Mouse (Mus musculus): ENCODE measurements at regions not wholly inside any gene's neighbourhood (a gene's known extent, or its start where the extent isn't known, plus 50 kb on each side); places are given as distances from the start of the nearest gene placed in this dataset.

- DNase-seq = no peak
These were observed 288.1 kb upstream of the Cxadr start for GRCm38 (mm10) chr16:78013049-78013819.

- no peak for DNase-seq
These were observed 297.3 kb upstream of the Cxadr start for GRCm38 (mm10) chr16:78004016-78004415.

DNA sequence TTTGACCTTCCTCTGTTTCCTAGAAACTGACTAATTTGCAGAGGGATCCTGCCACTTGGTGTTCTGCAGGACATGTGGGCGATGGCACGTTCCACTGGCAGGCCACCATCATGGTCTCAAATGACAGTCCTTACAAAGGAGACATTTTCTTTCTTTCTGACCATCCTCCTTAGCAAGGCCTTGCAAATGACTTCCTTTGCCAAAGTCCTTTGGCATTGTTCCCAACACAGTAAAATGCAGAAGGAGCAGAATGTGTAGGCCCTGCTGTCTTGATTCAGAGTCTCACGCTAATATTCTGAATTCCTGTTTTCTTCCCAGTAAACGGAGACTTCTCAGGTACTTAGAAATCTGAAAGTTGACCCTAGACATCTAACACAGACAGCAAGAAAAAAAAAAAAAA is 308.3 kb upstream of the Cxadr start:
- DNase-seq = no peak

GRCm38 (mm10) chr16:77989791-77990325 is 311.4 kb upstream of the Cxadr start:
- DNase-seq = no peak

DNA sequence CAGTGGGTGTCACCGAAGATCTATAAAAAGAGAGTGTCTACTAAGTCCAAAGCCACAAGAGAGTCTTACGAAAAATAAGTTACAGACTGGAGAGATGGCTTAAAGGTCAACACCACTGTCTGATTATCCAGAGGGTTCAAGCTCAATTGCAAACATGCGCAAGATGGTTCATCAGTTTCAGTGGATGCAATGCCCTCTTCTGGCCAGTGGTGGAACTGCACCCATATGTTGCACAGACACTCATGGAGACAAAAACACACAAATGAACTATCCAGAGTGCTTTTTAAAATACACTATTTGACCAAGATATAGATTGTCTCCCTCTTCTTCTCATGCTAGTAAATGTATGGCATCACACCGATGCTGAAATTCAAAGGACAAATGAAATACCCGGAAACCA is 312.1 kb upstream of the Cxadr start:
- peak; percentile 25 for DNase-seq

DNA sequence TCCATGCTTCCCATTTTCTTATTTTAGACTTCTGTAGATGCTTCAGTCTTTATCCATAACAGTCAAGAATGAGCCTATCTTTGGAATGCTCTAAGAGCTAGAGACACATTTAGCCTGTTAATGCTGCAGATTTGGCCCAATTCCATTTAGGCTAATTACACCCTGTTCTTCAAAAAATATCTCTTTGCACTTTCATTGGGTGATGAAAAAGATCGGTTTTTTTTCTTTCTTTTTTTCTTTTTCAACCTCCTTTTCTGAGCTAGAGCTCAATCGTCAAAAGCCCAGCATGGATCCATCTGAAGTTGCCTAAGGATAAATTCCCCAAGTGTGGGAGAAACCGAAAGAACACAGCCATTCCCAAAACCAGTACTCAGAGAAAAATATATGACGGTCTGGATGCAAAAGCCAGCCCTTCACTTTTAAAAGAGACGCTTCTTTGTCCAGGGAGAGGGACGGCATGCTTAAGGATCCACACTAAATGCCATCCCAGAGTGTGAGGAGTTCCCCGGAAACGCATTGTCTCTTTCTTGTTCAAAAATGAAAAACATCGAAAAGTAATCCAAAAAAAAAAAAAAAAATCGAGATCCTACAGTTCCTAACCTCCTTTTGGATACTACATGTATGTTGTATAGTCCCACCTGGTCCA is 314.3 kb upstream of the Cxadr start:
- no peak for DNase-seq

DNA sequence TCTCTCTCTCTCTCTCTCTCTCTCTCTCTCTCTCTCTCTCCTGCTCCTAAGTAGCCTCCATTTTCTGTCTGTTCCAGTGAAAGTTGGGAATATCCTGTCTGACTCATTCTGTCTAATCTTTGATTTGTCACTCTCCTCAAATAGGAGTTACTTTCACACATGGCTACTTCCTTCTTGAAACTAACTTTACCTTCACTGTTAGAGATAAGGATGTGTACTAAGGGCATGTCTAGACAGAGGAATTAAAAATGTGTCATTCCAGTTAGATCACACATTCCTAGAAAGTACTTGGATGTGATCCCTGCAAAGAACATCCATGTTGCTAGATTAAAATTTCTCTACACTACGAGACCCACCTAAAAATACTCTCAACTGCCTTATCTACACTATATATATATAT is 346.9 kb upstream of the Gm11146 start:
- no peak for DNase-seq

- no peak for DNase-seq
These were observed 343.5 kb upstream of the Gm11146 start for GRCm38 (mm10) chr16:77945442-77945841.

DNA sequence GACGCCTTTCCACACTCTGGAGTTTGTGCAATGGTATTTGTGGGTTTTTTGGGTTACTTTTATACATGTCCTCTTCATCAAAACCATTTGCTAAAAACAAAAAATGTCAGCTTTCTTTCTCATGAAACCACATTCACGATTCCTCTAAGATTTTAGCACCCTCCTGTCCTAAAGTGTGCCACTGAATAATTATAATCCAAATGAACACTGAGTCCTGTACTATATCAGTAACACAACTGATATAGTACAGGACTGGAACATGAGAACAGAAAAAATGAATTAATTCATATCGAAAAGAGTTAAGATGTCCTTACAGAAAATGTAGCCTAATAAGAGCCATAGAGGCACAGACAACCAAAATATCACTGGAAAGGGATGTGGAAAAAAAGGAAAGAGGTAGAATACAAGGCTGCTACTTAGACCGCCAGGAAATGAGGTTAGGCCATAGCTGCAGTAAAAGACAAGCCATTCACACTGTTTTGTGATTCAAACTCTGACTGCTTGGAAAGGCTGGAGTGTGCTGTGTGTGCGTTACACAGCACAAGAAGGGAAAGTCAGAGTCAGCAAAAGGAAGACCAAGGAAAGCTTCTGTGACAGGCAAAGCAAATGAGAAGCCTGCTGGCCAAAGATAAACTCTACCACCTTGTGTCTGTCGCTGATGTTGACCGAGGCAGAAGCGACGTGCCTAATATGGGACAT is 329.3 kb upstream of the Gm11146 start:
- DNase-seq = no peak

DNA sequence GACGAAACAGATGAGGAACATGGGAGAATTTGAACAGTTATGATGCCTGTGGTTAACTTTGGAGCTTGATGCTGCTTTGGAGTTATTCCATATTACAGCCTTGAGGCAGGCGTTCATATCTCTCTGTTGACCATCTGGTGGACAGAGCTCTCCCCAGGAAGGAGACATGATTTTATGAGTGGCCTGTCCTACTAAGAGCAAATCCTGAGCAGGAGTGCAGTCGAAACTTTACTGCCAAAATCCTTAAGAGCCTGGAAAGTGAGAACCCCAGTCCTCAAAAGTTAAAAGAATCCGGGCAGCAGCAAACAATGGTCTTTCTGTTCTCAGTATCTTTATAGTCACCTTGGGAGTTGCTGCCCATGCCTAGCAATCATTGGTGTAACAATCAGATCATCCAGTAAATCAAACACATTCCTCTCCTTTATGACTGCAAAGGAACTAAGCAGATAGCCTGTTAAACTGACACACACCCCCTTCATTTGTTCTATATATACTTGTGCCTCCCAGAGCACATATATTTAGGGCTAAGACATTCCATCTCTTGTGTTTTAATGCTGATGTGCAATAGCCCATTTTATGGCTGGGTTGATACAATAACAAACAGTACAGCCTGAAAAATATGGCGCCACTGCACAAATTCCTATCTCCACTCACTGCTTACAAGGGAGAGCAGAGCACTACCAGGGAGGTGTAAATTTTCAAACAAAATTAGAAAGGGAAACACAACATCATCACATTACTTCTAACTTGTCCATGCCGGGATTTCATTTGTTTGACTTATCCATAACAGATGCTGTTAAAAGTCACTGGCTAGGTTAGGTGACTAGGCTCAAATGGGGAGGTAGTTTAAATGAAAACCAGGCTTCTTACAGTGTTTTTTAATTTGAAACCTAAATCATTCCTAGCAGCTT is 312.5 kb upstream of the Gm11146 start:
- no peak for DNase-seq

GRCm38 (mm10) chr16:77894247-77894646 is 292.4 kb upstream of the Gm11146 start:
- DNase-seq = no peak

- no peak for DNase-seq
These were observed 291.8 kb upstream of the Gm11146 start for GRCm38 (mm10) chr16:77893690-77894089.

GRCm38 (mm10) chr16:77892731-77893130 is 290.8 kb upstream of the Gm11146 start:
- no peak for DNase-seq

DNA sequence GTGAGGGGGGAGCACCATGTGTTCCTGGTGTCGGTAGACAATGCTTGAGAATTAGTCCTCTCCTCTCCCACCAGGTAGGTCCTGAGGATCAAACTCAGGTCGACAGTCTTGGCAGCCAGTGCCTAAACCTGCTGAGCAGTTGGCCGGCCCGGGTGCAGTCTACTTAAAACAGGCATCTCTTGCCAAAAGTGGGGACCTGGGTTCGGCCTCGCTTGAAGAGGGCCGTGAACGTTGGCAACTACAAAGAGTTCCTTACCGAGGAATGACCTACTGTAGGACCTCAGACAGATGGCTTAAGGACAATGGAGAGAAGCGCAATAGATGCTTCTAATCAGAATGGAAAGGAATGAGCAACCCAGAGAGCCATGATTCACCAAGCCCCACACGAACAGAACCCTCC is 287.5 kb upstream of the Gm11146 start:
- no peak for DNase-seq

- DNase-seq = peak; percentile 6
These were observed 283.3 kb upstream of the Gm11146 start for GRCm38 (mm10) chr16:77885060-77885679.

- DNase-seq = no peak
These were observed 282.6 kb upstream of the Gm11146 start for GRCm38 (mm10) chr16:77884495-77884894.

- DNase-seq = no peak
These were observed 275.1 kb upstream of the Gm11146 start for GRCm38 (mm10) chr16:77877006-77877405.

GRCm38 (mm10) chr16:77863246-77863645 is 261.4 kb upstream of the Gm11146 start:
- DNase-seq = no peak

DNA sequence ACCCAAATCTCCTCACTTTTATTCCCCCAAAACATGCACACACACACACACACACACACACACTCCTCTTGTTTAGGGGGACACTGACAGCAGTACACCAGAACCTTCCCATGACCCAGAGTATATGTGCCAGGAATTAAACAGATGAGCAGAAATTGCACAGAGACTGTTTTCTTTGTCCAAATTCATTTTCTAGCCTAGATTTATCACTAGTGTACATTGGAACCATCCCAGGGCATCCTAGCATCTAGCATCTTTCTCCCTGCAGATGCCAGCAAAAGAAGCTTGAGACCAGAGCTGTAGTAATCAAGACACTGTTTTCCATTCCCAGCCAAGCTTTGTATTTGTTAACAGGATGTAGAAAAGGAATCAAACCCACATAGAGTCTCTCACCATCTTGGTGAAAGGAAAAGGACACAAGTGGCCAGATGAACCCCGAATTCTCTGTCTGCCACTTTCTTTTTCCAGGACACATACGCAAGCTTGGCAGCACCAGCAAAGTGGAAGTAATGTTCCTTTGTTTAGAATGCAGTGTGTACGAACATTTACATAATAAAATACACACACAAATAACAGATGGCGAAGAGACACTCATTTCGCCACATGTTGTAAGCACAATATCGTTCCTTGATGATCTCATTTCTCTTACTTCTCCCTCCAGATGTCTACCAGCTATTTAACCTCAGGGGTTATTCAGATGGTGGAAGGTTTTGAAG is 250.3 kb upstream of the Gm11146 start:
- DNase-seq = peak; percentile 4

DNA sequence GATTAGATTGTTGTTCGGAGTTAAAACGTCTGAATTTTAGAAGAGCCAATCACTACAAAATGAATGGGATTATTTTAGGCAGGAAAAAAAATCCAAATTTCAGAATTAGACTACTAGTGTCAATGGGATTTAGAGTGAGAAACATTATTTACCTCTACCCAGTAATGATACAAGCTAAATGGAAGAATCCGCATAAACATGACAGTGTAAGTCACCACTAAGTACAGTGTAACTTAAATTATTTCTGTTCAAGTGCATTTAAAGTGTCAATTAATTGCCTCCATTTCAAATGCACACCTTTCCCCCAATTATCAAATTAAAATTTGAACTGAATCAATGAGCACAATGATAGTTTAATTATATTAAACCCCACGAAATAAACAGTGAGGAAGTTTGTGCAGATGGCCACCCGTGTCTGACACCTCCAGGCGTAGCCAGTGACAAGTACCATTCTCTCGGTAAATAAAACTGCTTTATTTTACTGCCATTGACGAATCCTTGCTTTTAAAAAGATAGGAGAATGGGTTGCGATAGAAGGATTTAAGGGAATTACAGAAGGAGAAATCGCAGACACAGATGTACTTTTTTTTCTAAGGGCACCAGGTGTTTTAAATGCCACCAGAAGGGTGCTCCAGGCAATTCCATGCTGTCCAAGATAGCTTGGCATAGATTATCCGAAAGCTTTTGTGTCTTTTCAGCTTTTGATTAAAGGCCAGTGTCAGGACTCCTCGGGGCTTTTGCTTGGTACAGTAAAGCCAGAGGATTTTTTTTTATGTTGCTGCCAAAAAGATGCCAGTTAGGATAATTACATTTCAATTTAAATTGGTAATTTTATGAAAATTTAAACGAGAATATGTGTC is 249.5 kb upstream of the Gm11146 start:
- no peak for DNase-seq

Data from right cerebral cortex, postnatal 4 days (tissue).